Mouse (Mus musculus) gastrocnemius, adult 18-20 months (tissue): ENCODE data around the gene Ppp1r12a. TPM values are rescaled to one million over a fixed set of nuclear protein-coding genes. Genes with fewer than 3 reads are reported as not detected.

Experiments used
- DNase-seq: peaks from one replicate; pipeline ENCODE4 v3.0.0; 2021; ENCODE audit warnings: low spot score
- long read RNA-seq, 2 experiments: library from polyadenylated mRNA; stranded (forward); transcript quantifications; one replicate each; pipeline ENCODE4 v2.0.0; 2021
- total RNA-seq, 2 experiments: library from RNA; stranded (reverse); gene quantifications; 2 replicates each; pipeline ENCODE4 v1.2.3; 2021

Ppp1r12a gene
- 10 to 100 TPM; 19.4 to 25.6 TPM for total RNA-seq
- long read RNA-seq, experiment 1, partial matches to known transcripts = 2 of 3 reads
- long read RNA-seq, experiment 1, other reads (novel, unspliced or antisense) = 1 of 3 reads
- long read RNA-seq, experiment 2, partial matches to known transcripts = 0 of 2 reads
- long read RNA-seq, experiment 2, other reads (novel, unspliced or antisense) = 2 of 2 reads

DNA sequence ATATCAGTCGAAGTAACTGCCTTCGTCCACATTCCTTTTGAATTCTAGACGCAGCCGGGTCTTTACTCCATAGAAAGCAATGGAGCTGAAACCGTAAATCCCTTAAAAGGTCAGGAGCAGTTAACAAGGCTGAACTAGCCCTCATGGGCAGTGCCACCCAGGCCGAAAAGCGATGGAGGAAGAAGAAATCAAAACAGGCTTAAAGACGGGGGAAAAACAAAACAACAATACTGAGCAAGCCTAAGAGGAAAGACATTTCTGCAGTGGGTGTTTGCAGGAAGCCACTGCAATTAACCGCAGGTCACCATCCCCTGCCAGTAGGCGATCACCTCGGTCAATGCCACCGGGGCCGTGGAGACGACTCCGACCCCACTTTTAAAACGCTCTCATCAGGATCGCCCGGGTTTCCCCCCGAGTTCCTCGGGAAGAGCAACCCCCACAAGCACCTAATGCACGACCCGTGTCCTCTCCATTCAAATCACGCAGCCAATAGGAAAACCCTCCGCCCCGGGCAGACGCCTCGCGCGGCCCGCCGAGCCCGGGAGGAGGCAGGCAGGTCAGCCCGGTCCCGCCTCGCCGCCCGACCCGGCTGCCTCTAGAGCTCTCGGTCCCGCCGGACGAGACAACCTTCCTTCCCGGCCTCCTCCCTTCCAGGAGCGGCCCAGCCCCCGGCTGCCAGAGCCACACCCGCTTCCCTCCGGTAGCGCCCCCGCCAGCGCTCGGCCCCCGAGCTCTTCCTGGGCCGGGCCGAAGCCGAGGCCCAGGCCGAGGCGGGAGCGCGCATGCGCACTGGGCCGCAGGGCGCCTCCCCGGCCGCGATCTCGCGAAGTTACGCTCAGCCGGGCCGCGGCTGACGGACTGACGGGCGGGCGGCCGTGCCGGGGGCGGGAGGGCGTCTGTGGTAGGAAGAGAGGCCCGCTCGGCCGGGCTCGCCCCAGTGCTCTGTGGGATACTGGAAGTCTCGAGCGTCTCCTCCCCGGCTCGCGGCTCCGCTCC is at the start of gene Ppp1r12a:
Gene Ppp1r12a (plus strand): TSS at position 933 of the 996 bp plus-strand sequence.
- peak; percentile 94 for DNase-seq

DNA sequence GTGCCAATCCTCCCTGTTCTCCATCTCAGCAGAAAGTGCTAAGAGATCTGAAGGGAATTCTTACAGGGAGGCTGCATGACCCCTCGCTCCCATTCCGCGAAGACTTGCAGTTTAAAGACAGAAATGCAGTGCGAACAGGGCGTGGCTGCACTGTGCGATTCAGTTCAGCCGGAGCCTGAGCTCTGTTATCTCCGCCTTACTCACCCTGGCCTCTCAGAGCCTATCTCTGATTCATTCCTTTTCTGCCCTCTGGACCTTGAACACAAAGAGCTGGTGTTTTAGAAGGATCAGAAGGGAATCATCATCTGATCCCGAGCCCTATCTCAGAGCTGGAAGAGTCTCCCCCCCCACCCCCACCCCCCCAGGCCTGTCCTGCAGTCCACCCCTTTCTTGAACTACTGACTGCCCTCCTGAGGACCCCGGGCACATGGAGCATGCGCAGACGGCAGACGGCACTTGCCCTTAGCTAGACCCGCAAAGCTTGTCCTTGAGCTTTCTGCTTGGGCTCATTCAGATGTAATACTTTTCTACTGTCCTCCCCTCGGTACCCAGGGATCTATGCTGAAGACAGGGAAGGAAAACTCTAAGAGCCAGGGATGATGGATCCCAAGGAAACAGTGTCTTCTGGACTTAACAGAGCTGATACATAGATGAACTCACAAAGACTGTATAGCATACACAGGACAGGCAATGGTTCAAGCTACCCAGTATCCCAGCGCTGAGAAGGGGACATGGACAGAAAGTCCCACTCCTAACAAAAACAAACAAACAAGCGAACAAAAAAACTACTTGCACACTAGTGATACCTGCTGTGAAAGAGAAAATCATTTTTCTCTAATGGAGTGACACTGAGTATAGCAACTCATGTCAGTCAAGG is 48.4 kb upstream of the Ppp1r12a start:
- DNase-seq = no peak

DNA sequence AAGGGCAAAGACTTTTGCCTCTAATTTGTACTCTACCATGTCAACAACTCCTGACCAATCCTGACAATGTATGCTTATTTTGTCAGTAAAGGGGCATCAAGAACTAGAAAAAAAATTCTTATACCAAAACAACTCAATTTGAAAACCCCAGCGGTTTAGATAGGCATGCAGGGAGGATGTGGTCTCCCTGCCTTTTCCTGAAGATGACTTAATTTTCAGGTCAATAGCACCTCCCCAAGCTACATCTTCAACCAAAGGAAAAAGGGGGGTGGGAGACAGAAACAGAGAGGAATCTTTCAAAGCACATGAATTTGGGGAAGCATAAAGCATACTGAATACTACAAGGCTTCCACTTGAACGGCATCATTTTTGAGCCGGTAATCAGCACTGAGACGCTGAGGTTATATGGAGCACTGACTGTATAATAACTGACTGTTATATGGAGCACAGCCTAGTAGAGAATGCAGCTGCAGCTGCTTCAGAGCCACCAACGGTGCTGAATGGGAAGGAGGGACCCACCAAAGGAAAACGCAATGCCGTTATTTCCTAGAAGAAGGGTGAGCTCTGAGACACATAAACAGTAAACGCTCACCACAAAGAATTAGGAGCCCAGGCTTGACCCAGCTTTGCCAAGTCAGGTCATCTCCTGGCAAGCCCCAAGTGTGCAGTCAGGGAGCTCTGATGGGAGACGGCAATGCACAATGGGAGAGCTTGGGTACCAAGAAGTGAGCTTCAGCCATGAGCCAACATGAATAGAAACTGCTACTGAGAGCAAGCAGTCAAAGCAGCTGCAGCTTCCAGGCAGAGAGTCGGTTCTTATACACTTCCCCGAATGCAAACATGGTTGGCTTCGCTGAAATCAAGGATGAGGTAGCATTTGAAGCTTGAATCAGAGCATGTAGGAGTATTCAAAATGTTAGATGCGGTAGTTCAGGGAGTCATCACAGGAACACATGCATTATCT is 43.5 kb upstream of the Ppp1r12a start:
- no peak for DNase-seq

DNA sequence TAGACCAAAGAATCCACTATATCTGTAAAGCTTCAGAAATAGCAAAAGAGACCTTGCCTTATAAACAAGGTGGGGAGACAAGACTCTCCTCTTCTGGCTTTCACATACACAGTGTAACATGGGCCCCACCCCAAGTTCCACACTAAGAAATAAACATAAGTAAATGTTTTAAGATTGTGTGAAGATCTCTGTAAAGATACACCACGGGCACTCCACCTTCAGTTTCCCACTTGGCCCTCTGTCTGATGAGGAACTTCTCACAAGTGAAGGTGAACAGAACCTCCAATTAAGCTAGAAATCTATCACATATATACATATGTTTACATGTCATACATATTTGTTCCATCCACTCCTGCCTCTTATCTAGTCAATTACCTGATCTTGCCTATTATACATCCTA is 42.6 kb upstream of the Ppp1r12a start:
- DNase-seq = no peak

DNA sequence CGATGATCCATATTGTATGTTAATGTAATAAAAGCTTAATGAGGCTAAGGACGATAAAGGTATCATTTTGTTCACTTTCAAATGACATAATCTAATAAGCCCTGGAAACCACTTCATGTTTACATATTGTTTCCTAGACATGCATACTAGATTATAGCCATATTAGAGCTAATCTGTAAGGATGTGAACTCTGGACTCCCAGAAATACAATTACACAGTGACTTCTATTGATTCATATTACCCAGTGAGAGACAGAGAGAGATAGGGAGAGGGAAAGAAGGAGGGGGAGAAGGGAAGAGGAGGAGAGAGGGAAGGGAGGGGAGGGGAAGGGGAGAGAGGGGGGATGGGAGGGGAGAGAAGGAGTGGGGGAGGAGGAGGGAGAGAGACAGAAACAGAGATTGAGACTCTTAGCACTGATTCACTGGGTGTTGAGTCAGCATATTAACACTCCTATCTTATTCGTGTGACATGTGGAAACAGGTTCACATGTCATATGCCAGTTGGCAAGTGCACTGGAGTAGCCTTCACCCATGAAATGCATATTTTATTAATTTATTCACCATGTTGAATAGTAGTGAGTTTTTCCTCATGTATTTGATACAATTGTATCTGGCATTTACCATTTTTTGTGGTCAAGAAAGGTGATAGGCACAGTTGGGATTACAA is 36.9 kb upstream of the Ppp1r12a start:
- DNase-seq = no peak

DNA sequence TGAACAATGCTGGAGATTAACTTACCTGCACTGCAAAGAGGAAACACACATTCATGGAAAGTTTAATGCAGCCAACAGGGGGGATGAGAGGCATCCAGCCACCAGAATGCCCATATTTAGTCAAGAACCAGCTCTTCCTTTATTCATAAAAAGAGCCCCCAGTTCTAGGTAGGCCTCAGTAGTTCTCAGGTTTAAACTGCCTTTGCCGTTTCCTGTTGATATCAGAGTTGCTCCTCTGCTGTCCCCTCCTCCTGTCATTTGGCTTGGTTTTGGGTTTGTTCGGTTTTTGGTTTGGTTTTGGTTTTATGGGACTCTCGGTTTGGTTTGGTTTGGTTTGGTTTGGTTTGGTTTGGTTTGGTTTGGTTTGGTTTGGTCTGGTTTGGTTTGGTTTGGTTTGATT is 32.8 kb upstream of the Ppp1r12a start:
- DNase-seq = no peak

DNA sequence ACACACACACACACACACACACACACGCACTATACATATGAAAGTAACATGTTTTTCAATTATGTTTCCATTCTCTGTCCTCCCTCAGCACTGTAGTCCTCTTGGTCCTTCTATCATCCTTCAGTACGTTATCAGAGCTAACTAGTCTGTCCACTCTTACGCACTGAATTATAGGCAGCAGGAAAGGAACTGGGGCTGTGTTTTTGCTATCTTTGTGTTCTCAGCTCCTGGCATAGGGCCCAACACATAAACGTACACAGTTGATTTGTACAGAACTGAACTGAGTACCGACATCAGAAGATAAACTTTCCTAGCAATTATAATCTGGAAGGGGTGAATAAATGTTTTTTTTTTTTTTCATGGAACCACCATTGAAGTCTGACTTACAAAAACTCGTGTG is 30.1 kb upstream of the Ppp1r12a start:
- DNase-seq = no peak

DNA sequence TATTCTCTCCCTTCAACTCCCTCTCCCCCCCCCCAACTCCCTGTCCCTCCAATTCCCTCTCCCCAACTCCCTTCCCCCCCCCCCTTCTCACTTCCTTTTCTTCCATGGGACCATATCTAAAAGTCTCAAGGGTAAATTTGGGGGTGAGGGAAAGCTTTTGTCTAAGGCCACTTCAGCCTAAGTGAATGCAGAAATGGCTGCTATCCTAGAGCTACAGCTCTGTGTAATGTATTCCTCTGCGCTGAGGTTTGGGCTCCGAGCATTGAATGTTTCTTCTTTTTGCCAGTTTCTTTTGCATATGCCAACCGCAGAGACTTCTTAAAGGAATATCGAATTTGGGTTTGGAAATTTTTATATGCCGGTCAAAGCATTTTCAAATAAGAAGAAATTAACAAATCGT is 28.7 kb upstream of the Ppp1r12a start:
- no peak for DNase-seq

DNA sequence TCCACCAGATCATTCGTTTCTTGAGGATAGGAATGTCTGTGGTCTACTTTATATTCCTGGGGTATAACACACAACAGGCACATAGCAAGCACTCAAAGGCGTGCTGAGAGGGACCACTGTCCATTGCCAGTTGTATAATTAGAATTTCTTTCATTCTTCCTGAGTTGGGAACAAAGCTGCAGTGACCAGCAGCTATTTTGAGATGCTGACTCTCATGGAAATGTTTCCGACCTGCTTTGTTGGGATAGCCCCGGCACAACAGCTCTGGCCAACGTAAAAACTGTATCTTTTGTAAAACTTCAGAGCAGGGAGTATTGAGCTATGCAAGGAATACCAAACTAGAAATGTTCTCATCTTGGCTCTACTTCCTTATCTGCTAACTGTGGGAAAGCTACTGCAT is 28.2 kb upstream of the Ppp1r12a start:
- no peak for DNase-seq

DNA sequence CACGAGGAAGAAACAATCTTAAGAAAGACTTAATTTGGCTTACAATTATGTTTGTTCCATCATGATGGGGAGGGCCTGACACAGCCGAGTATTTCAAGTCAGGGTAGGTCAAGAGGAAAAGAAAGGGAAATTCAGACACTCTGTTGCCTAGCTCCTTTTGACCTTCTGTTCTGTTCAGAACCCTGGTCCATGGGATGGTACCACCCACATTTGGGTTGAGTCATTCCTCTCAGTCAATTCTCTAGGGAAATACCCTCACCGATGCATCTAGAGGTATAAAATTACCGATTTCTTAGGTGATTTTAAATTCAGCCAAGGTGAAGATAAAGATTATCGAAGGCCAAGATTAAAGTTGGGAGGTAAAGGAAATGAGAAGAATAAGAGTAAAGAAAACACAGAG is 23.6 kb upstream of the Ppp1r12a start:
- DNase-seq = no peak

DNA sequence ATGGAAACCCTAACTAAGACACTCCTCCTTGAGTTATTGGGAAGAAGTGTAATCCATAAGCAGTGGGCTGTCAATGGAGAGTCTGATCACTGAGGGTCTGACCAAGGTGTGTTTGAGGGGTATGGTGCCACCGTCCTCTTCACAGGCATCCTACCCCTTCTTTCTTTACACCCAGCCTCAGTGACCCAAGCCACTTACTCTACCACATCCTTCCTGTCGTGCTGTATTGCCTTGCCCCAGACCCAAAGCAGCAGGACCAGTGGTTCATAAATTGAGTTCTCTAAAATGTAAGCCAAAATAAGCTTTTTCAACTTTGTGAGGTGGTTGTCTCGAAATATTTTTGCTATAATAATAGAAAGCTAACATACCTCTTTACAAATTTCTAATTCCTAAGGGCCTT is 22.2 kb upstream of the Ppp1r12a start:
- no peak for DNase-seq

DNA sequence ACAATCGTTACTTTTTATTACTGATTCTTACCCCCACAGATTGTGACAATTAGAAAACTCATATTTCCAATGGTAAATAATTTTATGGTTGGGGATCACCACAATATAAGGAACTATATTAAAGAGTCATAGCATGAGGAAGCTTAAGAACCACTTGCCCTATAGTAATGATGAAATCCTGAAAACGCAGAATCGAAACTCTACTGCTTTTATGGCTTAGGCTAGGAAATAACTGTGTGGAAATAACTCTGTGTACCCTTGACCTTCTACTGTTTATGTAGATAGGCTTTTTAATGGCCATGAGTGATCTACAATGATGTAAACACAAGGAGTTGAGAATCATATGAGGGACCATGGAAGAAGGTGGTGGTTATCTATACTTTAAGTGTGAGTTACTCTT is 21.3 kb upstream of the Ppp1r12a start:
- no peak for DNase-seq

DNA sequence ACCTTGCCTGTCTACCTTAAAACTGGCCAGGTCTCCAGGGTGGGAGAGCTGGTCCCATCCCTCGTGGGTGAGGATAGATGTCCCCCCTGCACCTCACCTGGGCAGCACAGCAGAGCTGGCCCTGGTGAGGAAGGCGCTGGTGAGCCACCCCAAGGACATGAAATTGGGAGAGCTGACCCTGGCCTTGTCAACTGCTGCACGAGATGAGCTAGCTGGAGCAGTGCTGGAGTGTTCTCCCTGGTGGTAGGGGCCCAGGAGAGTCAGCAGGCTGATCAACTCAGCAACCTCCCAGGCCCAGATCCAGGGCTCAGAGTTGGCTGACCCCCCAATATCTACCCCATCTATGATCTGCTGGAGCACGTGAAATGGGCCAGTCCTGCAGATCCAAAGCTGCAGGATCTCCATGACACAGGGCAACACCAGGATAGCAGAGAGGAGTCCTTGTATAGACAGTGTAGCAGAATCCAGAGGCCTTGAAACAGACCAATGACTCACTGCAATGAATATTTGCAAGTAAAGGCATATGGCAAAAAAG is 17.9 kb upstream of the Ppp1r12a start:
- DNase-seq = no peak

DNA sequence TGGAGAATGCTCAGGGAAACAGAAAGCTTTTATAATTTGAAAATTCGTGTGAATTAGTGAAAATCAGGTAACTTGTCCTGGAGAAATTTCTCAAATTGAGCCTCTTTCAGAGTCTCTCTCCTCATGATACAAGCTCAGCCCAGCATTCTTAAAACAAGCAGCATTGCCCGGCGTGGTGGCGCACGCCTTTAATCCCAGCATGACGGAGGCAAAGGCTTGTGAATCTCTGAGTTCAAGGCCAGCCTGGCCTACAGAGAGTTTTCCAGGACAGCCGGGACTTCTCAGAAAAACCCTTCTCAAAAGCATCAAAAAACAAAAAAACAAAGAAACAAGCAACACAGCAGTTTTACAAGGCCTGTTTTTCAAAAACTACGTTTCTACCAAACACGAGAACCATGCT is 16.3 kb upstream of the Ppp1r12a start:
- no peak for DNase-seq

DNA sequence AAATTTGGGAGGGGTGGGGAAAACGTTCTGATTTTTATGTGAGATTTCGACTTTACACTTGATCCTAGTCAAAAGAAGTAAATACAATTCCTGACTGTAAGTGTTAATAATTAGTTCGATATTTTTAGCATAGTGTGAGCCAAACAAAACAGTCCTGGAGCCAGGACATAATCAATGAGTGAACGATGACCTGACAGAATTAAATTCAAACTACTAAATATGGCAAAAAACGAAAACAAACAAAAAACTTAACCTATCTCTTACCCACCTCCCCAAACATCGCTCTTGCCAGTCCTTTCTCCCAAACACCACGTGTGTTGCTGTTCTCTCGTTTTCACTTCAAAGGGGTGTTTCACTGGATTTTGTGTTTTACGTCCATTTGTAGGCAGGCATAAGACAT is 15.0 kb upstream of the Ppp1r12a start:
- no peak for DNase-seq

DNA sequence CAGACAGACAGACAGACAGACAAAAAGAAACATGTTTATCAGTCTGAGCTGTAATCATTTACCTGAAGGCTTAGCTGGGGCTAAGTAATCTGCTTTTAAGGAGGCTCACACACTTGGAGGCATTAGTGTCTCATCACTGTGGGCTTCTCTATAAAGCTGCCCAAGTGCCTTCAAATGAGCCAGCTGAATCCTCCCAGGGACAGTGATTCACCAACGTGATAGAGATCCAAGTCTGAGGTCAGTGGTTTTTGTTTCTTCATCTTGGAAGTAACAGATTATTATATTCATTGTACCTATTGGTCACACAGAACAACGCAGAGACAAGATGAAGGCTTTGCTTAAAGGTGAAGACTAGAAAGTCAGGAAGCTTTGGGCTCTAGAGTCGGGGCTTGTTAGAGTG is 8.7 kb upstream of the Ppp1r12a start:
- DNase-seq = no peak

DNA sequence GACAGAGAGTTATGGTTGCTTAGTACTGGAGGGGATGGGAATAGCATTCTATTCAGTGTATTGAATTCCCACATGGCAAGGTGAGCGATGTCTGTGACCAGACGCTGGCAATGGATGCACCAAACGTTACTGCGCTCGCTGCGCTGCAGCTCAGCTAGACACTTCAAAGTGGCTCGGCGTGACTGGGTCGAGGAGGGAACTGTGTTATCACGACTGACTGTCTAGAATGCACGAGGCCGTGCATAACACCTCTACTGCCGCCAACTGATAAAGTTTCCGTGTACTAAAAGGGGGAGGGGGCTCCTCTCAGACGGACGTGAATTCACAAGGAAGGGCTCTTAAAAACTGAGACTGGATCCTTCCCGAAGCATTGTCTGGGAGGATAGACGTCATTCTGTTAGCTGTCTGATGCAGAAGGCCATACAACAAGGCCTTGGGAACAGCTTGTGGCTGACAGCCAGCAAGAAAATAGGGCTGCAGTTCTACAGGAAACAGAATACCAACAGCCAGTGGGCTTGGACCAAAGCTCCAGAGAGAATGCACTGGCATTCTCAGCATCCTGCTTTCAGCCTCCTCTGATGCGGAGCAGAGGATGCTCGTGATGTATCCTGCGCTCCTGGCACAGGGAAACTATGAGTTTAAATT is 6.8 kb upstream of the Ppp1r12a start:
- no peak for DNase-seq

DNA sequence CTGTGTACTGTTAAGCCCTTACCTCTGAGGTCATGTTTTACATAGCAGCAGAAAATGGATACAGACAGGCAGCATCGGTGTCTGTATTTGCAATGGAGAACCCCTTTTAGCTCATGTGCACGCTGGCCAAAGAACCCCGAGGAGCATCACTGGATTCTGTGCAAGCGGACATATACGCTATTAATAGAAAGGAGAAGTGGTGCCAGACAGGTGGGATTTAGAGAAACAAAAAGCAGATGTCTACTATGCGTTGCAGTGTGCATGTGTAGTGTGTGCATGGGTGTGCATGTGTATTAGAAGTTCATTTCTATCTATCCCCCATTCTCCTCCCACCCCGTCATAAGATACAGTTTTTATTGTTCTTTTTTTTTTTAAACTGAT is 6.3 kb upstream of the Ppp1r12a start:
- DNase-seq = no peak

DNA sequence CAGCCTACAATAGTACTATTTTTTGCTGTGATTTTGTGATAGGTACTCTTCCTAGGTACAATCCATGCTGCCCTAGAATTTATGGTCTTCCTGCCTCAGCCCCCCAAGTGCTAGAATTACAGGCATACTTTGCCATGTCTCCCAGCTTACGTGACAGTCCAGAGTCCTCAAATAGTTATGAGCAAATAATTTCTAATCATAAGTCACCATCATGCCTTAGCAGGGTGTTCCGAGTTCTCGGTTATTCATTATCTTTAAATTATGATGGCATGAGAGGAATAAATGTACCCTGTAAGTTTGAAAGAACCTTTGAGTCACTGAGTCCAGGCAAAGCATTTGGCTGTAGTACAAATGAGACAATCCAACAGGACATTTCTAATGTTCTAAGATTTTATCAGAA is 5.9 kb upstream of the Ppp1r12a start:
- no peak for DNase-seq

DNA sequence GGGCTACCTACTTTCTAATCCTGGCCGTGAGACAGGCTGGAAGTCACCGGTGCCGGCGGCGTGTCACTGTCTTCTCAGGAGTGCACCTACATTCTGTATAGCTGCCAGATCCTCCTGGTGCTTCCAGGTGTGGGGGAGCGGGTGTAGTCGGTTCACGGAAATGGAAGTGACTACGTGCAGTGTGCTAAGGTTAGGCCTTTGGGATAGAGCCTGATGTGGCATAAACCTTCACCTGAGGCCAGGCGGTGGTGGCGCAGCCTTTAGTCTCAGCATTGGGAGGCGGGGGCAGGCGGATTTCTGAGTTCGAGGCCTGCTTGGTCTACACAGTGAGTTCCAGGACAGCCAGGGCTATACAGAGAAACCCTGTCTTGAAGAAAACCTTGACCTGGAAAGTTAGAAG is 3.0 kb upstream of the Ppp1r12a start:
- DNase-seq = no peak
